In genomic region chr11:45830112-45830511, GRCm38 (mm10) we compare ENCODE assay signal across 16 mouse cellular contexts. TPM values are rescaled to one million over a fixed set of nuclear protein-coding genes. Genes with fewer than 3 reads are reported as not detected.
DNase-seq lines count a peak whose midpoint lies in the region; ATAC-seq lines count a peak whose summit lies in the region.
"Had no signal": no experiment of that assay in that cellular context is flagged by ENCODE, and none has a peak within 500 bp of the region (broad histone marks: within the 10 kb centered on the region; RNA-seq: fewer than 3 reads in every experiment).

No protein-coding gene starts in this region.

- no peaks in the 10 kb centered on the region for H3K27me3 ChIP-seq in midbrain, embryonic 14.5 days (ENCODE audit: control insufficient read depth, insufficient read depth, low read length)
- no peaks in the 10 kb centered on the region for H3K27me3 ChIP-seq in midbrain, embryonic 16.5 days (ENCODE audit: control insufficient read depth, insufficient read depth, low read depth, low read length)
- H3K27me3 ChIP-seq: midbrain, embryonic 13.5 days had no signal

- DNase-seq in adrenal gland, postnatal 14 days, result peak; percentile 24
- DNase-seq in adrenal gland, adult 2 months, result no peak
- peak; percentile 31 to 35 for DNase-seq in heart, postnatal 10 days
- no peak for DNase-seq in heart, postnatal 14 days
- DNase-seq in midbrain, embryonic 14.5 days, result peak; percentile 16
- no peak for DNase-seq in spleen, postnatal 10 days (ENCODE audit: low spot score in 2 of 2)
- DNase-seq: gastrocnemius, postnatal 10 days; kidney, adult 11 months; lung, postnatal 36 days; thymus, postnatal 14 days had no signal

- no peak for ATAC-seq in midbrain, embryonic 14.5 days (ENCODE audit: low FRiP score, low TSS enrichment)
- no peak for ATAC-seq in midbrain, embryonic 16.5 days
- no peak for ATAC-seq in activated CD4-positive, CD25-positive, alpha-beta regulatory T cell, adult 4 months
- ATAC-seq: midbrain, embryonic 13.5 days had no signal

- no peak overlapping the region for H3K9ac ChIP-seq in midbrain, embryonic 14.5 days (replicated peaks; ENCODE audit: low read length)
- H3K9ac ChIP-seq in midbrain, embryonic 16.5 days (ENCODE audit: low read depth, low read length), result no peak overlapping the region
- H3K9ac ChIP-seq: midbrain, embryonic 13.5 days had no signal

- H3K9me3 ChIP-seq in midbrain, embryonic 14.5 days (ENCODE audit: control insufficient read depth, low read length), result no peaks in the 10 kb centered on the region
- no peaks in the 10 kb centered on the region for H3K9me3 ChIP-seq in midbrain, embryonic 16.5 days (replicated peaks; ENCODE audit: control insufficient read depth, low read length, poor library complexity, severe bottlenecking)
- H3K9me3 ChIP-seq: hindbrain, embryonic 10.5 days; midbrain, embryonic 13.5 days had no signal

- no peak overlapping the region for H3K4me3 ChIP-seq in midbrain, embryonic 14.5 days (replicated peaks; ENCODE audit: low read depth, low read length)
- no peak overlapping the region for H3K4me3 ChIP-seq in midbrain, embryonic 16.5 days (ENCODE audit: low read depth, low read length)
- H3K4me3 ChIP-seq: hindbrain, embryonic 10.5 days; layer of hippocampus, adult 2 months; midbrain, embryonic 13.5 days had no signal

- H3K27ac ChIP-seq in midbrain, embryonic 14.5 days (replicated peaks; ENCODE audit: low read depth, low read length), result no peak overlapping the region
- no peak overlapping the region for H3K27ac ChIP-seq in midbrain, embryonic 16.5 days (ENCODE audit: low read length)
- H3K27ac ChIP-seq: hindbrain, embryonic 10.5 days; layer of hippocampus, adult 2 months; midbrain, embryonic 13.5 days had no signal

- H3K36me3 ChIP-seq in midbrain, embryonic 14.5 days (ENCODE audit: control insufficient read depth, insufficient read depth, low read length), result no peaks in the 10 kb centered on the region
- no peaks in the 10 kb centered on the region for H3K36me3 ChIP-seq in midbrain, embryonic 16.5 days (ENCODE audit: control insufficient read depth, insufficient read depth, low read length)
- H3K36me3 ChIP-seq: hindbrain, embryonic 10.5 days; midbrain, embryonic 13.5 days had no signal

- intact Hi-C loops in heart, postnatal 10 days (cut with DNase I), result no loop called here
- intact Hi-C loops in heart, postnatal 14 days (cut with DNase I), result no loop called here

- H3K4me1 ChIP-seq in midbrain, embryonic 14.5 days (ENCODE audit: control insufficient read depth, insufficient read depth, low read length), result no peaks in the 10 kb centered on the region
- no peaks in the 10 kb centered on the region for H3K4me1 ChIP-seq in midbrain, embryonic 16.5 days (ENCODE audit: control insufficient read depth, insufficient read depth, low read length)
- H3K4me1 ChIP-seq: midbrain, embryonic 13.5 days had no signal

- H3K4me2 ChIP-seq in midbrain, embryonic 14.5 days (ENCODE audit: low read length), result no peak overlapping the region
- H3K4me2 ChIP-seq in midbrain, embryonic 16.5 days (ENCODE audit: low read length), result no peak overlapping the region
- H3K4me2 ChIP-seq: liver, embryonic 11.5 days; midbrain, embryonic 13.5 days had no signal

RNA-seq across cellular contexts. Expression of gene Clint1, which starts 21.7 kb away (rescaled TPM):
- 66.5 and 67.2 TPM in 2 replicates for total RNA-seq in adrenal gland, postnatal 14 days (2021)
- total RNA-seq in adrenal gland, adult 2 months (2021), result 10 to 100 TPM; 61.2 to 99.1 TPM
- 26.1 and 41.4 TPM in 2 replicates for polyA plus RNA-seq in adrenal gland, adult 2 months (2012; rRNA removed)
- total RNA-seq in heart, postnatal 10 days (2021), result 10 to 100 TPM; 44.6 to 45.7 TPM
- 10 to 100 TPM; 37.4 to 38.2 TPM for total RNA-seq in heart, postnatal 14 days (2021)
- 42.7 and 45.5 TPM in 2 replicates for polyA plus RNA-seq in midbrain, embryonic 14.5 days (2014; fragmentation: Nextera tagmentation; extraction: Ambion mirVana)
- polyA plus RNA-seq in midbrain, embryonic 16.5 days (2015; fragmentation: Nextera tagmentation; extraction: Ambion mirVana), result 38.7 and 42.6 TPM in 2 replicates
- polyA plus RNA-seq in activated CD4-positive, CD25-positive, alpha-beta regulatory T cell, adult 4 months (2017; shearing (Covaris generic)), result 10 to 100 TPM; 45.4 to 47.0 TPM

Comparison
In these comparisons a context has a peak if more than half of its experiments do, and no peak if none do; other contexts are left out.
1. DNase-seq: peak in adrenal gland, postnatal 14 days (single experiment), heart, postnatal 10 days (2 of 2) and midbrain, embryonic 14.5 days (single experiment); none in adrenal gland, adult 2 months (single experiment), heart, postnatal 14 days (0 of 2) and spleen, postnatal 10 days (0 of 2).